Mouse (Mus musculus) heart, embryonic 13.5 days (tissue): Measurements from ENCODE around the gene Kcnq1. TPM values are rescaled to one million over a fixed set of nuclear protein-coding genes. Genes with fewer than 3 reads are reported as not detected.

Experiments
- ATAC-seq: fragments of 200-750 bp; cut with Nextera tagmentation; 2 replicates; pipeline ENCODE4 v1.8.0; 2017; ENCODE audit warnings: moderate TSS enrichment; ENCODE audit not compliant: insufficient number of reproducible peaks, low FRiP score, low TSS enrichment; ENCODE audit errors: extremely low read depth
- H3K27ac ChIP-seq: fragments of 300-500 bp; sonication (generic); replicated peaks from 2 replicates; pipeline ENCODE4 v1.5.1; 2015; ENCODE audit warnings: moderate library complexity, mild to moderate bottlenecking, inconsistent platforms
- H3K27me3 ChIP-seq: fragments of 300-500 bp; sonication (generic); replicated peaks from 2 replicates; pipeline ENCODE4 v1.6.1; 2015; ENCODE audit warnings: mild to moderate bottlenecking, inconsistent platforms
- H3K36me3 ChIP-seq: fragments of 300-500 bp; sonication (generic); 2 replicates; pipeline ENCODE4 v1.6.1; 2015; ENCODE audit warnings: mild to moderate bottlenecking, inconsistent platforms
- H3K4me1 ChIP-seq: fragments of 300-500 bp; sonication (generic); 2 replicates; pipeline ENCODE4 v1.6.1; 2015; ENCODE audit warnings: inconsistent platforms
- H3K4me2 ChIP-seq: fragments of 300-500 bp; sonication (generic); 2 replicates; pipeline ENCODE4 v1.6.1; 2015; ENCODE audit warnings: inconsistent platforms, mild to moderate bottlenecking, moderate library complexity
- H3K4me3 ChIP-seq: fragments of 300-500 bp; sonication (generic); 2 replicates; pipeline ENCODE4 v1.5.1; 2015; ENCODE audit warnings: moderate library complexity, mild to moderate bottlenecking, inconsistent platforms
- H3K9ac ChIP-seq: fragments of 300-500 bp; sonication (generic); 2 replicates; pipeline ENCODE4 v1.6.1; 2015; ENCODE audit warnings: inconsistent platforms, mild to moderate bottlenecking, moderate library complexity
- H3K9me3 ChIP-seq: fragments of 300-500 bp; sonication (generic); 2 replicates; pipeline ENCODE4 v1.6.1; 2016; ENCODE audit warnings: inconsistent platforms
- whole genome bisulfite sequencing: fragments of 180-500 bp; shearing (Covaris S2); methylation state at CpG from one replicate; pipeline ENCODE4 v1.1.7; 2015; ENCODE audit warnings: mixed read lengths; 5-methylcytosine and 5-hydroxymethylcytosine counted together
- polyA plus RNA-seq: library from polyadenylated mRNA; unstranded; fragments of >200 nt; fragmentation: Nextera tagmentation; extraction: Ambion mirVana; gene quantifications from 2 replicates; pipeline ENCODE4 v1.2.1, GENCODE M21; 2015

Gene Kcnq1
- polyA plus RNA-seq, 1 experiment from 2014 or later, result 15.6 TPM

- no peaks in the 10 kb centered on the region for H3K9me3 ChIP-seq
- no peak overlapping the region for H3K4me2 ChIP-seq
- no peak overlapping the region for H3K4me3 ChIP-seq
- H3K9ac ChIP-seq, result no peak overlapping the region
- WGBS, result 63% methylated on average over 3 of the region's 3 CpGs
- H3K27me3 ChIP-seq, result peaks cover 50% of the 10 kb centered on the region
- no peak overlapping the region for H3K27ac ChIP-seq
- ATAC-seq, result no peak
- H3K4me1 ChIP-seq, result peaks cover 7% of the 10 kb centered on the region; the same call in 1 of the 2 replicates
- no peaks in the 10 kb centered on the region for H3K36me3 ChIP-seq
Measured at GRCm38 (mm10) chr7:143093847-143094246, 12.3 kb upstream of the Kcnq1 start.

GRCm38 (mm10) chr7:143094592-143095553 is 11.3 kb upstream of the Kcnq1 start, which contains the start of gene Trpm5:
TSS of gene Trpm5 (minus strand) at chr7:143094642.
- Histone ChIP-seq H3K27ac (no peak within 1 kb of the TSS), H3K36me3 (no peaks in the 10 kb centered on the region), H3K9me3 (no peaks in the 10 kb centered on the region), H3K9ac (peak within 1 kb of the TSS; percentile 63; the same call in 1 of the 2 replicates), H3K4me1 (peaks cover 7% of the 10 kb centered on the region; the same call in 1 of the 2 replicates), H3K4me3 (no peak within 1 kb of the TSS), H3K27me3 (peaks cover 44% of the 10 kb centered on the region), H3K4me2 (no peak within 1 kb of the TSS)
- WGBS, result 33% methylated on average over 10 of the region's 10 CpGs
- ATAC-seq, result no peak

- H3K9me3 ChIP-seq, result no peaks in the 10 kb centered on the region
- H3K36me3 ChIP-seq, result no peaks in the 10 kb centered on the region
- H3K9ac ChIP-seq, result no peak overlapping the region
- ATAC-seq, result no peak
- H3K27me3 ChIP-seq, result peaks cover 43% of the 10 kb centered on the region
- H3K4me1 ChIP-seq, result peaks cover 7% of the 10 kb centered on the region; the same call in 1 of the 2 replicates
- H3K4me3 ChIP-seq, result no peak overlapping the region
- no peak overlapping the region for H3K4me2 ChIP-seq
- no peak overlapping the region for H3K27ac ChIP-seq
- WGBS, result 48% methylated on average over 1 of the region's 1 CpGs
Measured at GRCm38 (mm10) chr7:143095554-143095907, 10.6 kb upstream of the Kcnq1 start.

- H3K9ac ChIP-seq, result no peak overlapping the region
- 0 out of 2 replicates have a peak, but pooled peaks cover 3% of the 10 kb centered on the region for H3K4me1 ChIP-seq
- no peak overlapping the region for H3K4me2 ChIP-seq
- H3K27me3 ChIP-seq, result peaks cover 67% of the 10 kb centered on the region
- H3K9me3 ChIP-seq, result 0 out of 2 replicates have a peak, but pooled peaks cover 3% of the 10 kb centered on the region
- H3K36me3 ChIP-seq, result no peaks in the 10 kb centered on the region
- H3K27ac ChIP-seq, result no peak overlapping the region
- H3K4me3 ChIP-seq, result no peak overlapping the region
- no peak for ATAC-seq
- 56% methylated on average over 4 of the region's 4 CpGs for WGBS
Measured at GRCm38 (mm10) chr7:143100759-143101158, 5.4 kb upstream of the Kcnq1 start.

GRCm38 (mm10) chr7:143105258-143105897 is 784 bp upstream of the Kcnq1 start:
- Histone ChIP-seq H3K4me2 (no peak overlapping the region), H3K36me3 (no peaks in the 10 kb centered on the region), H3K27me3 (peaks cover 79% of the 10 kb centered on the region), H3K4me3 (no peak overlapping the region), H3K9ac (no peak overlapping the region), H3K9me3 (0 out of 2 replicates have a peak, but pooled peaks cover 3% of the 10 kb centered on the region), H3K27ac (no peak overlapping the region), H3K4me1 (peaks cover 44% of the 10 kb centered on the region)
- 52% methylated on average over 11 of the region's 11 CpGs for WGBS
- ATAC-seq, result no peak

GRCm38 (mm10) chr7:143106672-143107465 is 707 bp downstream of the Kcnq1 start:
- H3K9me3 ChIP-seq, result no peaks in the 10 kb centered on the region
- H3K36me3 ChIP-seq, result no peaks in the 10 kb centered on the region
- ATAC-seq, result no peak
- H3K27ac ChIP-seq, result peak overlapping the region; percentile 98; the same call in 1 of the 2 replicates
- peaks cover 56% of the 10 kb centered on the region for H3K4me1 ChIP-seq
- peak overlapping the region; percentile 88 for H3K4me2 ChIP-seq
- H3K27me3 ChIP-seq, result peaks cover 70% of the 10 kb centered on the region
- peak overlapping the region; percentile 85 for H3K9ac ChIP-seq
- WGBS, result 7% methylated on average over 57 of the region's 57 CpGs
- peak overlapping the region; percentile 66 for H3K4me3 ChIP-seq

GRCm38 (mm10) chr7:143108200-143108599 is 2.0 kb downstream of the Kcnq1 start:
- peak overlapping the region; percentile 88 for H3K4me2 ChIP-seq
- H3K9me3 ChIP-seq, result no peaks in the 10 kb centered on the region
- no peak for ATAC-seq
- 34% methylated on average over 5 of the region's 5 CpGs for WGBS
- H3K4me1 ChIP-seq, result peaks cover 68% of the 10 kb centered on the region
- H3K36me3 ChIP-seq, result no peaks in the 10 kb centered on the region
- H3K27ac ChIP-seq, result peak overlapping the region; percentile 98
- H3K4me3 ChIP-seq, result peak overlapping the region; percentile 66
- peaks cover 56% of the 10 kb centered on the region for H3K27me3 ChIP-seq
- peak overlapping the region; percentile 85 for H3K9ac ChIP-seq

GRCm38 (mm10) chr7:143108996-143109660 is 3.0 kb downstream of the Kcnq1 start:
- H3K4me2 ChIP-seq, result peak overlapping the region; percentile 88
- no peaks in the 10 kb centered on the region for H3K9me3 ChIP-seq
- H3K27ac ChIP-seq, result peak overlapping the region; percentile 98
- 22% methylated on average over 3 of the region's 3 CpGs for WGBS
- H3K4me1 ChIP-seq, result peaks cover 74% of the 10 kb centered on the region
- no peaks in the 10 kb centered on the region for H3K36me3 ChIP-seq
- peaks cover 49% of the 10 kb centered on the region for H3K27me3 ChIP-seq
- ATAC-seq, result no peak
- peak overlapping the region; percentile 85 for H3K9ac ChIP-seq
- peak overlapping the region; percentile 66 for H3K4me3 ChIP-seq

- Histone ChIP-seq H3K27me3 (peaks cover 43% of the 10 kb centered on the region), H3K4me1 (peaks cover 74% of the 10 kb centered on the region), H3K4me3 (peak overlapping the region; percentile 66; the same call in 1 of the 2 replicates), H3K9me3 (peaks cover 2% of the 10 kb centered on the region; the same call in 1 of the 2 replicates), H3K9ac (peak overlapping the region; percentile 85), H3K36me3 (no peaks in the 10 kb centered on the region; the same call in 1 of the 2 replicates), H3K27ac (peak overlapping the region; percentile 98), H3K4me2 (peak overlapping the region; percentile 88)
- ATAC-seq, result no peak
- WGBS, result 71% methylated on average over 3 of the region's 3 CpGs
Measured at GRCm38 (mm10) chr7:143109696-143110095, 3.5 kb downstream of the Kcnq1 start.

- H3K36me3 ChIP-seq, result peaks cover 3% of the 10 kb centered on the region
- peak overlapping the region; percentile 85 for H3K9ac ChIP-seq
- H3K4me2 ChIP-seq, result peak overlapping the region; percentile 46
- no peak for ATAC-seq
- peak overlapping the region; percentile 98 for H3K27ac ChIP-seq
- WGBS, result 67% methylated on average over 1 of the region's 1 CpGs
- H3K4me1 ChIP-seq, result peaks cover 74% of the 10 kb centered on the region
- no peak overlapping the region for H3K4me3 ChIP-seq
- H3K27me3 ChIP-seq, result peaks cover 32% of the 10 kb centered on the region
- H3K9me3 ChIP-seq, result peaks cover 7% of the 10 kb centered on the region
Measured at GRCm38 (mm10) chr7:143110803-143111202, 4.6 kb downstream of the Kcnq1 start.
